Mouse (Mus musculus): ENCODE data around the gene Il12rb1.

- no peak for TF ChIP-seq CTCF (IDR thresholded peaks at IDR 0.05; ENCODE audit: borderline replicate concordance, control insufficient read depth, extremely low read depth, insufficient read depth, low read length, poor library complexity)
- no peak for TF ChIP-seq POLR2A (IDR thresholded peaks at IDR 0.05; ENCODE audit: control insufficient read depth, extremely low read depth, insufficient read depth, low read length, poor library complexity)
Measured at GRCm38 (mm10) chr8:70827796-70828195, 19.5 kb downstream of the Il12rb1 start.

All from thymus, adult 2 months (tissue).